Mouse (Mus musculus): ENCODE measurements around the gene Gm20388. TPM values are rescaled to one million over a fixed set of nuclear protein-coding genes. Genes with fewer than 3 reads are reported as not detected.
A peak's percentile ranks its signal among the peaks of the same experiment; 100 is the strongest.

Gene Gm20388
- polyA plus RNA-seq, 1 experiment from 2014 or later = 5.5 TPM

GRCm38 (mm10) chr8:120937474-120937873 is 1026.8 kb downstream of the Gm20388 start:
- WGBS = 23% methylated on average over 6 of the region's 9 CpGs
- no peak overlapping the region for H3K9ac ChIP-seq
- no peaks in the 10 kb centered on the region for H3K9me3 ChIP-seq
- peak; percentile 76 for ATAC-seq (ENCODE audit: borderline replicate concordance, extremely low read depth, low FRiP score, low TSS enrichment)
- H3K4me3 ChIP-seq = no peak overlapping the region
- H3K4me2 ChIP-seq = no peak overlapping the region
- no peak overlapping the region for H3K27ac ChIP-seq
- peaks cover 3% of the 10 kb centered on the region; the same call in 1 of the 2 replicates for H3K27me3 ChIP-seq
- peaks cover 24% of the 10 kb centered on the region for H3K4me1 ChIP-seq
- no peaks in the 10 kb centered on the region for H3K36me3 ChIP-seq

GRCm38 (mm10) chr8:120940287-120940686 is 1029.6 kb downstream of the Gm20388 start:
- H3K9ac ChIP-seq = no peak overlapping the region
- no peaks in the 10 kb centered on the region for H3K9me3 ChIP-seq
- peaks cover 3% of the 10 kb centered on the region; the same call in 1 of the 2 replicates for H3K27me3 ChIP-seq
- H3K4me2 ChIP-seq = no peak overlapping the region
- no peak overlapping the region for H3K27ac ChIP-seq
- no peak overlapping the region for H3K4me3 ChIP-seq
- no peak for ATAC-seq (ENCODE audit: borderline replicate concordance, extremely low read depth, low FRiP score, low TSS enrichment)
- H3K4me1 ChIP-seq = peaks cover 24% of the 10 kb centered on the region
- 35% methylated on average over 12 of the region's 12 CpGs for whole genome bisulfite sequencing
- H3K36me3 ChIP-seq = no peaks in the 10 kb centered on the region

- WGBS = 17% methylated on average over 10 of the region's 10 CpGs
- Histone ChIP-seq H3K9me3 (no peaks in the 10 kb centered on the region), H3K36me3 (no peaks in the 10 kb centered on the region), H3K9ac (no peak overlapping the region; the same call in 1 of the 2 replicates), H3K4me3 (no peak overlapping the region), H3K27me3 (no peaks in the 10 kb centered on the region), H3K27ac (peak overlapping the region; percentile 80), H3K4me2 (no peak overlapping the region), H3K4me1 (peaks cover 40% of the 10 kb centered on the region)
- no peak; the same call in 1 of the 2 replicates for ATAC-seq (ENCODE audit: borderline replicate concordance, extremely low read depth, low FRiP score, low TSS enrichment)
Observed at GRCm38 (mm10) chr8:120947240-120947639, 1036.6 kb downstream of the Gm20388 start.

- Histone ChIP-seq H3K27ac (peak overlapping the region; percentile 80), H3K9me3 (no peaks in the 10 kb centered on the region), H3K9ac (no peak overlapping the region), H3K27me3 (no peaks in the 10 kb centered on the region), H3K4me1 (peaks cover 40% of the 10 kb centered on the region), H3K4me2 (peak overlapping the region; percentile 46; the same call in 1 of the 2 replicates), H3K4me3 (no peak overlapping the region), H3K36me3 (no peaks in the 10 kb centered on the region)
- no peak for ATAC-seq (ENCODE audit: borderline replicate concordance, extremely low read depth, low FRiP score, low TSS enrichment)
- WGBS = 65% methylated on average over 4 of the region's 4 CpGs
Observed at GRCm38 (mm10) chr8:120948050-120948595, 1037.5 kb downstream of the Gm20388 start.

- H3K9ac ChIP-seq = no peak overlapping the region
- H3K4me1 ChIP-seq = peaks cover 40% of the 10 kb centered on the region
- H3K36me3 ChIP-seq = no peaks in the 10 kb centered on the region
- H3K9me3 ChIP-seq = no peaks in the 10 kb centered on the region
- 29% methylated on average over 25 of the region's 25 CpGs for WGBS
- H3K27me3 ChIP-seq = no peaks in the 10 kb centered on the region
- 0 out of 2 replicates have a peak overlapping the region, but pooled peaks have one; percentile 11 for H3K4me3 ChIP-seq
- H3K4me2 ChIP-seq = peak overlapping the region; percentile 46
- peak overlapping the region; percentile 80 for H3K27ac ChIP-seq
- no peak for ATAC-seq (ENCODE audit: borderline replicate concordance, extremely low read depth, low FRiP score, low TSS enrichment)
Observed at GRCm38 (mm10) chr8:120948620-120949491, 1038.2 kb downstream of the Gm20388 start.

GRCm38 (mm10) chr8:120950674-120951218 is 1040.1 kb downstream of the Gm20388 start:
- Histone ChIP-seq H3K4me2 (no peak overlapping the region), H3K9ac (no peak overlapping the region), H3K9me3 (no peaks in the 10 kb centered on the region), H3K27me3 (no peaks in the 10 kb centered on the region), H3K27ac (no peak overlapping the region), H3K4me3 (no peak overlapping the region), H3K4me1 (peaks cover 40% of the 10 kb centered on the region), H3K36me3 (no peaks in the 10 kb centered on the region)
- no peak for ATAC-seq (ENCODE audit: borderline replicate concordance, extremely low read depth, low FRiP score, low TSS enrichment)
- WGBS = 34% methylated on average over 16 of the region's 16 CpGs

- Histone ChIP-seq H3K4me3 (no peak overlapping the region), H3K27me3 (no peaks in the 10 kb centered on the region; the same call in 1 of the 2 replicates), H3K4me2 (no peak overlapping the region), H3K36me3 (no peaks in the 10 kb centered on the region), H3K4me1 (0 out of 2 replicates have a peak, but pooled peaks cover 6% of the 10 kb centered on the region), H3K9ac (no peak overlapping the region), H3K27ac (no peak overlapping the region), H3K9me3 (no peaks in the 10 kb centered on the region)
- ATAC-seq (ENCODE audit: borderline replicate concordance, extremely low read depth, low FRiP score, low TSS enrichment) = no peak
- 55% methylated on average over 8 of the region's 8 CpGs for WGBS
Observed at GRCm38 (mm10) chr8:120959470-120959891, 1048.8 kb downstream of the Gm20388 start.

- no peak overlapping the region for H3K4me2 ChIP-seq
- no peaks in the 10 kb centered on the region for H3K36me3 ChIP-seq
- H3K9ac ChIP-seq = no peak overlapping the region
- no peak for ATAC-seq (ENCODE audit: borderline replicate concordance, extremely low read depth, low FRiP score, low TSS enrichment)
- no peaks in the 10 kb centered on the region for H3K4me1 ChIP-seq
- 88% methylated on average over 5 of the region's 5 CpGs for WGBS
- no peaks in the 10 kb centered on the region for H3K9me3 ChIP-seq
- peaks cover 3% of the 10 kb centered on the region for H3K27me3 ChIP-seq
- no peak overlapping the region for H3K4me3 ChIP-seq
- H3K27ac ChIP-seq = no peak overlapping the region
Observed at GRCm38 (mm10) chr8:120962606-120963380, 1052.2 kb downstream of the Gm20388 start.

- Histone ChIP-seq H3K4me2 (no peak overlapping the region), H3K9ac (no peak overlapping the region), H3K36me3 (no peaks in the 10 kb centered on the region), H3K4me3 (no peak overlapping the region), H3K4me1 (0 out of 2 replicates have a peak, but pooled peaks cover 2% of the 10 kb centered on the region), H3K9me3 (no peaks in the 10 kb centered on the region), H3K27me3 (peaks cover 13% of the 10 kb centered on the region), H3K27ac (no peak overlapping the region)
- no peak for ATAC-seq (ENCODE audit: borderline replicate concordance, extremely low read depth, low FRiP score, low TSS enrichment)
- 23% methylated on average over 3 of the region's 3 CpGs for WGBS
Observed at GRCm38 (mm10) chr8:120966557-120966956, 1055.9 kb downstream of the Gm20388 start.

GRCm38 (mm10) chr8:120968308-120968707 is 1057.7 kb downstream of the Gm20388 start:
- H3K27me3 ChIP-seq = peaks cover 31% of the 10 kb centered on the region
- ATAC-seq (ENCODE audit: borderline replicate concordance, extremely low read depth, low FRiP score, low TSS enrichment) = no peak
- 33% methylated on average over 6 of the region's 6 CpGs for WGBS

GRCm38 (mm10) chr8:120970346-120970745 is 1059.7 kb downstream of the Gm20388 start:
- Histone ChIP-seq H3K9me3 (no peaks in the 10 kb centered on the region), H3K9ac (no peak overlapping the region), H3K4me1 (peaks cover 17% of the 10 kb centered on the region), H3K4me3 (no peak overlapping the region), H3K36me3 (no peaks in the 10 kb centered on the region), H3K27ac (no peak overlapping the region), H3K4me2 (no peak overlapping the region), H3K27me3 (peaks cover 40% of the 10 kb centered on the region)
- WGBS = 36% methylated on average over 5 of the region's 5 CpGs
- ATAC-seq (ENCODE audit: borderline replicate concordance, extremely low read depth, low FRiP score, low TSS enrichment) = no peak

More at GRCm38 (mm10) chr8:120968308-120968707, 1057.7 kb downstream of the Gm20388 start:
- no peaks in the 10 kb centered on the region for H3K36me3 ChIP-seq
- no peak overlapping the region for H3K9ac ChIP-seq
- no peak overlapping the region for H3K27ac ChIP-seq
- no peaks in the 10 kb centered on the region for H3K9me3 ChIP-seq
- no peak overlapping the region for H3K4me3 ChIP-seq
- no peak overlapping the region for H3K4me2 ChIP-seq
- H3K4me1 ChIP-seq = peaks cover 17% of the 10 kb centered on the region

Measured in lung, embryonic 15.5 days (tissue).